Mouse (Mus musculus) forebrain, embryonic 10.5 days (tissue): ENCODE measurements around the gene Ank3. TPM values are rescaled to one million over a fixed set of nuclear protein-coding genes. Genes with fewer than 3 reads are reported as not detected.

ENCODE experiments used
- DNase-seq: peaks from one replicate; pipeline ENCODE4 v3.0.0-alpha.2; 2017; ENCODE audit warnings: low spot score; ENCODE audit errors: extremely low spot score
- H3K27ac ChIP-seq: fragments of 300-500 bp; sonication (generic); 2 replicates; pipeline ENCODE4 v1.5.1; 2016; ENCODE audit warnings: mild to moderate bottlenecking
- H3K27me3 ChIP-seq: fragments of 300-500 bp; sonication (generic); 2 replicates; pipeline ENCODE4 v1.6.1; 2016; ENCODE audit warnings: mild to moderate bottlenecking; ENCODE audit not compliant: poor library complexity, severe bottlenecking
- H3K36me3 ChIP-seq: fragments of 300-500 bp; sonication (generic); replicated peaks from 2 replicates; pipeline ENCODE4 v1.6.1; 2016; ENCODE audit warnings: mild to moderate bottlenecking, moderate library complexity
- H3K4me1 ChIP-seq: fragments of 300-500 bp; sonication (generic); 2 replicates; pipeline ENCODE4 v1.6.1; 2016
- H3K4me3 ChIP-seq: fragments of 300-500 bp; sonication (generic); 2 replicates; pipeline ENCODE4 v1.5.1; 2016; ENCODE audit warnings: mild to moderate bottlenecking, moderate library complexity
- H3K9me3 ChIP-seq: fragments of 300-500 bp; sonication (generic); 2 replicates; pipeline ENCODE4 v1.6.1; 2016; ENCODE audit warnings: mild to moderate bottlenecking, moderate library complexity
- WGBS: fragments of 180-500 bp; shearing (Covaris S2); methylation state at CpG from one replicate; pipeline ENCODE4 v1.1.7; 2016; 5-methylcytosine and 5-hydroxymethylcytosine counted together
- polyA plus RNA-seq: library from polyadenylated mRNA; unstranded; fragments of >200 nt; fragmentation: Nextera tagmentation; extraction: Ambion mirVana; gene quantifications from 2 replicates; pipeline ENCODE4 v1.2.1, GENCODE M21; 2016

The Ank3 gene
- polyA plus RNA-seq, 1 experiment from 2014 or later = 24.8 TPM

DNA sequence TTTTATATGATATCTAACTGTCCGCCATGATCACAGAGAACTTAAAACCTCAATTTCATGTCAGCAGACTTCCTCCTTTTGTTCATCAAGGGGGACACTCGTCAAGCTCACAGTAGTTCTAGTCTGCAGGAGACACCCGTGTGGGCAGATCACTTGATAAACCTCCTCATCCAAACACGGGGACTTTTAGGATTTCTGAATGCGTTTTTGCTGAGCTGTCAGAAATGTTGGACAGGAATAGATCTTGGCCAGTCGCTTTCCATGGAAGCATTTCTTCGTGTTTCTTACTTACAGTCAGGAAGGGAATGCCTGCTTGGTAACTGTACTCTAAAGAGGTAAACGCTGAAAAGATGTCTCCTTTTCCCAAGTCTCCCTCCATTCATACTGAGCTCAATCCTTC is 598.5 kb downstream of the Ank3 start:
- no peak overlapping the region for H3K4me3 ChIP-seq
- peaks cover 22% of the 10 kb centered on the region; the same call in 1 of the 2 replicates for H3K9me3 ChIP-seq
- DNase-seq = no peak
- peaks cover 41% of the 10 kb centered on the region for H3K36me3 ChIP-seq
- no peaks in the 10 kb centered on the region for H3K4me1 ChIP-seq
- no peaks in the 10 kb centered on the region for H3K27me3 ChIP-seq
- no peak overlapping the region for H3K27ac ChIP-seq
- 93% methylated on average over 8 of the region's 8 CpGs for WGBS

DNA sequence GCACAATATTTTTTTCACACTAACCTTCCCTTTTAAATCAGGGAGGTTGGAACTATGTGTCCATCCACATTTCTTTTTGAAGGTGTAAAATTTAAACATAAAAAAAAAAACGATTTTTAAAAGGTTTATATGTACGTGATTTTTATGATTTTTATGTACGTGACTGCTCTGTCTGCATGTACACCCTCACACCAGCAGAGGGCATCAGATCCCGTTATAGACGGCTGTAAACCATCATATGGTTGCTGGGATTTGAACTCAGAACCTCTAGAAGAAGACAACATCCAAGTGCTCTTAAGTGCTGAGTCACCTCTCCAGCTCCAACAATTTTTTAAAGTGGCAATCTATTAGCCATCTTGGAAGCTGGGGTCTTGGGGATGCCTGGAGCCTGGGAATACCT is 605.5 kb downstream of the Ank3 start:
- peaks cover 8% of the 10 kb centered on the region for H3K4me1 ChIP-seq
- H3K27ac ChIP-seq = no peak overlapping the region
- H3K36me3 ChIP-seq = peaks cover 37% of the 10 kb centered on the region
- WGBS = 95% methylated on average over 5 of the region's 5 CpGs
- no peaks in the 10 kb centered on the region for H3K9me3 ChIP-seq
- DNase-seq = no peak
- no peak overlapping the region for H3K4me3 ChIP-seq
- H3K27me3 ChIP-seq = no peaks in the 10 kb centered on the region

GRCm38 (mm10) chr10:70004831-70005230 is 606.3 kb downstream of the Ank3 start:
- H3K36me3 ChIP-seq = peaks cover 34% of the 10 kb centered on the region

DNA sequence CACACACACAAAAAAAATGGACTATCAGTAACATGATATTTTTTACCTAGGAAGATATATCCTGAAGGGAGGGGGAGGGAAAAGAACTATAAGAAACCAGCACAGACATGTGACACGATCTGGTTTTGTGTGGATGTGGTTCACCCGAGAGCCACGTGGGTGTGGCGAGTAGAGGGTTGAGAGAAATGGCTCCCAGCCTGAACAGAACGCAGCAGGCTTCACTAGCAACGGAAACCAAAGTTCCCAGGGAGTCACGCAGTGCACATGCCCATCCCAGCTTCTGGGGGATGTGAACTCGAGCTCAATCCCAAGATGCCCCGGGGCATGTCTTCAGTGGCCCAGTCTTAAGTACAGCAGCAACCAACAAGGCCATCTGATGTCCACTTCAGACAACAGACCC is 607.8 kb downstream of the Ank3 start:
- H3K4me3 ChIP-seq = no peak overlapping the region
- H3K27ac ChIP-seq = no peak overlapping the region; the same call in 1 of the 2 replicates
- peaks cover 12% of the 10 kb centered on the region for H3K4me1 ChIP-seq
- peaks cover 32% of the 10 kb centered on the region for H3K36me3 ChIP-seq
- no peaks in the 10 kb centered on the region for H3K9me3 ChIP-seq
- H3K27me3 ChIP-seq = no peaks in the 10 kb centered on the region
- DNase-seq = no peak
- WGBS = 74% methylated on average over 9 of the region's 9 CpGs

More at GRCm38 (mm10) chr10:70004831-70005230, 606.3 kb downstream of the Ank3 start:
- Histone ChIP-seq H3K27me3 (no peaks in the 10 kb centered on the region), H3K27ac (no peak overlapping the region), H3K4me1 (peaks cover 8% of the 10 kb centered on the region), H3K4me3 (no peak overlapping the region), H3K9me3 (no peaks in the 10 kb centered on the region)
- no peak for DNase-seq
- 94% methylated on average over 15 of the region's 15 CpGs for WGBS

GRCm38 (mm10) chr10:70011738-70012137 is 613.2 kb downstream of the Ank3 start:
- 69% methylated on average over 5 of the region's 5 CpGs for WGBS
- Histone ChIP-seq H3K4me1 (peaks cover 7% of the 10 kb centered on the region), H3K27me3 (no peaks in the 10 kb centered on the region), H3K27ac (no peak overlapping the region), H3K36me3 (peaks cover 19% of the 10 kb centered on the region), H3K4me3 (no peak overlapping the region), H3K9me3 (no peaks in the 10 kb centered on the region)
- DNase-seq = no peak

DNA sequence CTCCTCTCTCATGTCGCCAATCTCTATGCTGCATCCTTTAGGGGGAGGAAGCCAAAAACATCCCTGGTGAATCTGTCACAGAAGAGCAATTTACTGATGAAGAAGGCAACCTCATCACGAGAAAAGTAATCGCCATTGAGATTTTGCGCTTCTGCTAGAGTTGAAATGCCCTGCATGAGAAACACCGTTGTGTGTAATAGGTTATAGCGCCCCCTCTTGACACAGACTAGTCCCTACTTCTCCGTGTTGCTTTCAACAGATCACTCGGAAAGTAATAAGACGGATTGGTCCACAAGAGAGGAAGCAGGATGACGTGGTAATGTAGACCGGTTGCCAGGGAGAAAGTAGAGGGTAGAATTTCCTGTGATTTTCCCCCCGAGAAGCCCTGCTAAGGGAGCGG is 615.4 kb downstream of the Ank3 start:
- Histone ChIP-seq H3K9me3 (no peaks in the 10 kb centered on the region), H3K27ac (no peak overlapping the region), H3K4me1 (peaks cover 4% of the 10 kb centered on the region; the same call in 1 of the 2 replicates), H3K4me3 (no peak overlapping the region), H3K36me3 (peaks cover 25% of the 10 kb centered on the region), H3K27me3 (no peaks in the 10 kb centered on the region)
- DNase-seq = no peak
- 89% methylated on average over 13 of the region's 13 CpGs for WGBS

GRCm38 (mm10) chr10:70015201-70015600 is 616.6 kb downstream of the Ank3 start:
- peaks cover 34% of the 10 kb centered on the region for H3K36me3 ChIP-seq
- H3K4me1 ChIP-seq = peaks cover 4% of the 10 kb centered on the region; the same call in 1 of the 2 replicates
- H3K27me3 ChIP-seq = no peaks in the 10 kb centered on the region
- whole genome bisulfite sequencing = 94% methylated on average over 9 of the region's 9 CpGs
- no peak overlapping the region for H3K27ac ChIP-seq
- H3K9me3 ChIP-seq = 0 out of 2 replicates have a peak, but pooled peaks cover 5% of the 10 kb centered on the region
- H3K4me3 ChIP-seq = no peak overlapping the region
- no peak for DNase-seq

- Histone ChIP-seq H3K4me1 (no peaks in the 10 kb centered on the region), H3K36me3 (peaks cover 39% of the 10 kb centered on the region), H3K27me3 (no peaks in the 10 kb centered on the region), H3K4me3 (no peak overlapping the region), H3K27ac (no peak overlapping the region), H3K9me3 (0 out of 2 replicates have a peak, but pooled peaks cover 5% of the 10 kb centered on the region)
- no peak for DNase-seq
- 93% methylated on average over 2 of the region's 2 CpGs for WGBS
These were observed 620.1 kb downstream of the Ank3 start for GRCm38 (mm10) chr10:70018691-70019090.

DNA sequence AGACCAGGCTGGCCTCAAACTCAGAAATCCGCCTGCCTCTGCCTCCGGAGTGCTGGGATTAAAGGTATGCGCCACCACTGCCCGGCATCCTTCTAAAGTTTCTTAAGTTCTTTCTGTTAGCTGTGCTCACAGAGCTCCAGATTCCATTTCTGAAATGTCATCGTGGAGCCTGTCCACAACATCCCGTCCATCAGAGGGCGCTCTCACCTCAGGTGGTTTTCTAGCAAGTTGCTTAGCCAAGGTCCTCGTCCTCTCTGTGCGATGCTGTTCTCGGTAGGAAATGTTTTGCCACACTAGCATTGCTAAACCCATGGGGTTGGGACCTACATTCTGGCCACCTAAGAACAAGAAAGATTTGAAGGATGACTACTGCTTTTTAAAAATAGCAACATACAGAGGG is 623.1 kb downstream of the Ank3 start:
- 87% methylated on average over 10 of the region's 10 CpGs for WGBS
- DNase-seq = no peak

DNA sequence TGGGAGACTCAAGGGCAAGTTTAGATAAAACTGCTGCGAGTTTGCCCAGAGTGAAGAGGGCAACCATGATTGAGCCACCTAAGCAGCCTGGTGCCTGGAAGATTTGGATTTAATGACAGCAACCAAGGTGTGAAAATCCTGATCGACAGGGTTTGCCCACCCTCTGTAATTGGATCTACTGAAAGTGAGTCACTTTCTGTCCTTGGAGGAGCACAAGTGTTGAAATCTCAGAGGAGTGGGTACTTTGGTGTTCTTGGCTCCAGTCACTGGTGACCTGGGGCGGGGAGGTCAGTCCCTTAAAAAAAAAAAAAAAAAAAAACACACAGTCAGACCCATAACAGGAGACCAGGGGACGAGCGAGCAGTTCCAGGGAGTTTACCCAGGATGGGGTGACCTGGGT is 624.0 kb downstream of the Ank3 start:
- no peak for DNase-seq
- Histone ChIP-seq H3K27ac (no peak overlapping the region), H3K4me3 (no peak overlapping the region), H3K4me1 (no peaks in the 10 kb centered on the region), H3K9me3 (0 out of 2 replicates have a peak, but pooled peaks cover 5% of the 10 kb centered on the region), H3K36me3 (peaks cover 21% of the 10 kb centered on the region), H3K27me3 (no peaks in the 10 kb centered on the region)
- WGBS = 77% methylated on average over 5 of the region's 5 CpGs

More for the DNA sequence above, 623.1 kb downstream of the Ank3 start:
- no peaks in the 10 kb centered on the region for H3K4me1 ChIP-seq
- no peaks in the 10 kb centered on the region for H3K27me3 ChIP-seq
- no peak overlapping the region for H3K27ac ChIP-seq
- H3K9me3 ChIP-seq = 0 out of 2 replicates have a peak, but pooled peaks cover 5% of the 10 kb centered on the region
- peaks cover 24% of the 10 kb centered on the region for H3K36me3 ChIP-seq
- H3K4me3 ChIP-seq = no peak overlapping the region

DNA sequence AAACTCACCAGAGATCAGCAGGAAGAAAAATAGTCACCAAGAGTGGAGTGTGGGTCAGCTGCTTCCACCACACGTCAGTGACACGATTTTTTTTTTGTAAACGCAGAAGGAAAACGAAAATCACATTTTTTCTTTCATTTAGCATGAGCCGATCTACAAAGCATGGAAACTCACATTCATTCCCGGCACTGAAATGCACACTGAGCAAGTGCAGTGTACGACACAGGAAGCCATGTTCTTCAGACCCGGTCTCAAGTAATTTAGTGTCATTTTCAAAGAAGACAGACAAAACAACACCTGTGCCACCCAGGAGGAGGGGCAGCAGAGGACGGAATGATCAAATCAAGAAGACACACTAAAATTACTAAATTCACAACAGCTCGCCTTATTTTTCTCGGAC is 625.3 kb downstream of the Ank3 start:
- Histone ChIP-seq H3K9me3 (0 out of 2 replicates have a peak, but pooled peaks cover 5% of the 10 kb centered on the region), H3K4me1 (no peaks in the 10 kb centered on the region), H3K27me3 (no peaks in the 10 kb centered on the region), H3K36me3 (peaks cover 17% of the 10 kb centered on the region), H3K27ac (no peak overlapping the region), H3K4me3 (no peak overlapping the region)
- WGBS = 91% methylated on average over 11 of the region's 11 CpGs
- no peak for DNase-seq

DNA sequence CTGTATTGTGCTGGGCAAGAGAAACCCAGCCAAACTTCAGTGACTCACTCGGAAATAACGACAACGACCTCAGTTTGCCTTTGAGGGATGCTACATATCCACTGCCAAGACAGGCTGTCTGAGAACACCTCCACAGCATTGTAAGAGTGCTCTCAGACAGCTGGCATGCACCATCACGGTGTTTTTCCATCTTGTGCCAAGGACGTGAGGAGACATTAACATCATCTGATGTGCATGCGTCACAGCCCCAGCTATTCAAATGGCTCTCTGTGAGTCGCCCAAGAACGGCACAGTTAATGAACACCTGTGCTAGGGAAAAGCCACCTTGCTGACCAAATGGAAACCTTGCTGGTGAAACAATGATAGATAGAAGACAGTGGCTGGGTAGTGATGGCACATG is 633.4 kb downstream of the Ank3 start:
- Histone ChIP-seq H3K9me3 (no peaks in the 10 kb centered on the region), H3K27ac (no peak overlapping the region), H3K4me1 (no peaks in the 10 kb centered on the region), H3K27me3 (no peaks in the 10 kb centered on the region), H3K36me3 (no peaks in the 10 kb centered on the region), H3K4me3 (no peak overlapping the region)
- no peak for DNase-seq
- WGBS = 94% methylated on average over 8 of the region's 8 CpGs

- H3K36me3 ChIP-seq = no peaks in the 10 kb centered on the region
- WGBS = 92% methylated on average over 9 of the region's 9 CpGs
- H3K4me1 ChIP-seq = no peaks in the 10 kb centered on the region
- no peaks in the 10 kb centered on the region for H3K27me3 ChIP-seq
- H3K4me3 ChIP-seq = no peak overlapping the region
- no peak for DNase-seq
- no peaks in the 10 kb centered on the region for H3K9me3 ChIP-seq
- H3K27ac ChIP-seq = no peak overlapping the region
These were observed 634.4 kb downstream of the Ank3 start for GRCm38 (mm10) chr10:70032982-70033381.

DNA sequence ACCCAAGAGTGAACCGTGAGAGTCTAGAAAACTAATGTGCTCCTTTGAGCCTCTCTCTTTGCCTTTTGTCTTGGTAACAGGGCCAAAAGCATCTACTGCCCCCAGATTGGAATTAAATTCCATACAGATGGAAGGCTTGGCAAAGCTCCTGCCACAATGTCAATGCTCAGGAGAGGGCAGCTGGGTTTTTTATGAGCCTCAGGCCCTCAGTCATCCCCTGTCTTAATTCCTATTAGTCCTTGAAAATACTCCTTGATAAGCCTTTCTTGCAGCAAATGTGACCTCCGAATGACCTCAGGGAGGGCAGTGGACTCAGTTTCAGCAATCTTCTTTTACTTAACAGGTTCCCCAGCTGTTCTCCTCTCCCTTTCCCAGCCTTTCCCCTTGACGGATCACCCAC is 635.3 kb downstream of the Ank3 start:
- no peak for DNase-seq
- no peaks in the 10 kb centered on the region for H3K36me3 ChIP-seq
- no peaks in the 10 kb centered on the region for H3K27me3 ChIP-seq
- 86% methylated on average over 3 of the region's 3 CpGs for WGBS
- H3K9me3 ChIP-seq = no peaks in the 10 kb centered on the region
- H3K4me3 ChIP-seq = no peak overlapping the region
- no peak overlapping the region for H3K27ac ChIP-seq
- no peaks in the 10 kb centered on the region for H3K4me1 ChIP-seq
